Mouse (Mus musculus) liver, embryonic 14.5 days (tissue): Measurements from ENCODE around the gene Fkbpl. TPM values are rescaled to one million over a fixed set of nuclear protein-coding genes. Genes with fewer than 3 reads are reported as not detected.

Experiments used
- ATAC-seq: fragments of 200-750 bp; cut with Nextera tagmentation; 2 replicates; pipeline ENCODE4 v1.8.0; 2017; ENCODE audit warnings: moderate number of reproducible peaks, mild to moderate bottlenecking, moderate library complexity; ENCODE audit not compliant: insufficient read depth
- DNase-seq, 3 experiments: peaks; one replicate each; pipeline ENCODE4 v3.0.0-alpha.2; 2012 to 2013; ENCODE audit warnings: low read depth in 3 of 3, low spot score in 3 of 3
- H3K27ac ChIP-seq: fragments of 300-500 bp; sonication (generic); 2 replicates; pipeline ENCODE4 v1.5.1; 2014; ENCODE audit warnings: moderate library complexity, mild to moderate bottlenecking, control low read depth, inconsistent platforms
- H3K27me3 ChIP-seq: fragments of 300-500 bp; sonication (generic); 2 replicates; pipeline ENCODE4 v1.6.1; 2014; ENCODE audit warnings: mild to moderate bottlenecking, low read length, moderate library complexity; ENCODE audit not compliant: control insufficient read depth, insufficient read depth
- H3K36me3 ChIP-seq: fragments of 300-500 bp; sonication (generic); replicated peaks from 2 replicates; pipeline ENCODE4 v1.6.1; 2014; ENCODE audit warnings: low read depth; ENCODE audit not compliant: control insufficient read depth, insufficient read depth
- H3K4me1 ChIP-seq, 2 experiments: fragments of 200-500 bp in 1 of 2; fragments of 300-500 bp in 1 of 2; sonication (generic) in 1 of 2; replicated peaks; 2 replicates each; pipeline ENCODE4 v1.6.1; 2012 to 2014; ENCODE audit warnings: antibody characterized with exemption in 1 of 2, inconsistent platforms in 1 of 2, low read length in 1 of 2; ENCODE audit not compliant: control insufficient read depth in 2 of 2, insufficient read depth in 2 of 2
- H3K4me2 ChIP-seq: fragments of 300-500 bp; sonication (generic); 2 replicates; pipeline ENCODE4 v1.6.1; 2014; ENCODE audit warnings: low read depth, mild to moderate bottlenecking, control low read depth, moderate library complexity
- H3K4me3 ChIP-seq, 2 experiments: fragments of 200-500 bp in 1 of 2; fragments of 300-500 bp in 1 of 2; sonication (generic) in 1 of 2; 2 replicates each; pipeline ENCODE4 v1.5.1; 2012 to 2014; ENCODE audit warnings: low read depth in 2 of 2, low read length in 2 of 2, mild to moderate bottlenecking in 2 of 2, control low read depth in 1 of 2, inconsistent platforms in 1 of 2, moderate library complexity in 1 of 2; ENCODE audit not compliant: insufficient read depth in 1 of 2
- H3K9ac ChIP-seq: fragments of 300-500 bp; sonication (generic); replicated peaks from 2 replicates; pipeline ENCODE4 v1.6.1; 2014; ENCODE audit warnings: mild to moderate bottlenecking, control low read depth, moderate library complexity
- H3K9me3 ChIP-seq: fragments of 300-500 bp; sonication (generic); 2 replicates; pipeline ENCODE4 v1.6.1; 2016; ENCODE audit warnings: low read length, mixed read lengths; ENCODE audit not compliant: control insufficient read depth
- CTCF ChIP-seq: IDR thresholded peaks from 2 replicates; pipeline ENCODE4 v1.5.1; 2016; ENCODE audit warnings: antibody characterized with exemption, low read depth, control low read depth
- EP300 ChIP-seq: IDR thresholded peaks from 2 replicates; pipeline ENCODE4 v1.6.1; 2016; ENCODE audit warnings: antibody characterized with exemption, low read depth
- WGBS: fragments of 180-500 bp; shearing (Covaris S2); extraction: QIAGEN DNeasy Blood & Tissue Kit; methylation state at CpG from one replicate; pipeline ENCODE4 v1.1.7; 2014; ENCODE audit not compliant: insufficient replicate concordance; 5-methylcytosine and 5-hydroxymethylcytosine counted together
- polyA plus RNA-seq, 2 experiments: library from polyadenylated mRNA; depleted of rRNA in 1 of 2; stranded (reverse) in 1 of 2; unstranded in 1 of 2; fragments of >200 nt; fragmentation: Nextera tagmentation in 1 of 2; extraction: Ambion mirVana in 1 of 2; gene quantifications; 2 replicates each; pipeline versions ENCODE4 v1.2.1 to v1.2.3; 2012 to 2014

The Fkbpl gene
- polyA plus RNA-seq, 2 experiments: 1.6 to 2.9 TPM

DNA sequence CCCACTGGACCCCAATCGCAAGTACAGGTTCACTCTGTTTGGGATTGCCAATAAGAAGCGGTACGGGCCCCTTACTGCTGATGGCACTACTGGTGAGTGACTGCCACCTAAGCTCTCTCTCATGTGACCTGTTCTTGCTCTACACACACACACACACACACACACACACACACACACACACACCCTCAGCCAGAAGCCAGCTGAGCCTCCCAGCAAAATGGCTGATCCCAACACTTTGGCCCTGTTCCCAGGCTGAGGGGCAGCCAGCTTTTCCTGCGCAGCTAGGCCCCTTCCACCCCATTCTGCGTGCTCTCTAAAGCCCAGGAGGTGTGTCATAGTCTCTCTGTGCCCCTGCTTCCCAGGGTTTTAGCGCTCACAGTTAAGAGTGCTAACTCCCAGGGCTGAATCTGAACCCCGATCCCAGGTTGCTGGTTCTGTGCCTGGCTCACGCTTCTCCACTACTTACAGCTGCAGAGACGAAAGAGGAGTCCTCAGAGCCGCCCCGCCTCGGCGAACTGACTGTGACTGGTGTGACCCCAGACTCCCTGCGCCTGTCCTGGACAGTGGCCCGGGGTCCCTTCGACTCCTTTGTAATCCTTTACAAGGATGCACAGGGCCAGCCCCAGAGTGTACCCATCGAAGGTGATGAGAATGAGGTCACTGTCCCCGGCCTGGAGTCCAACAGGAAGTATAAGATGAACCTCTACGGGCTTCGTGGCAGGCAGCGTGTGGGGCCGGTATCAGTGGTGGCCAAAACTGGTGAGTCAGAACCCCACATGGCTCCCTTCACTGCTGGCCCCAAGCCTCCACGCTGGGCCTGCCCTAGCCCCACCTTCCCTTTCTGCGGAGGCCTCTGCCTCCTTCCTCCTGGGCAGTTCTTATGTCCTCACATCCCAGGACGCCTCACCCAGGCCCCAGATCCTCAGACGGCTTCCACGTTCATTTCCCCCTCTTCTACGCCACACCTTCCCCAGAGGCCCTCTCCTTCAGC, 40.9 kb downstream of the Fkbpl start:
- ATAC-seq (no peak), DNase-seq (no peak)
- H3K9me3 ChIP-seq: no peaks in the 10 kb centered on the region
- no peaks in the 10 kb centered on the region; the same call in 1 of the 2 replicates for H3K27me3 ChIP-seq
- H3K36me3 ChIP-seq: no peaks in the 10 kb centered on the region
- H3K27ac ChIP-seq: no peak overlapping the region
- no peak overlapping the region for H3K9ac ChIP-seq
- 50% methylated on average over 28 of the region's 28 CpGs for WGBS
- no peak for TF ChIP-seq CTCF
- TF ChIP-seq EP300: no peak
- H3K4me1 ChIP-seq: no peaks in the 10 kb centered on the region
- H3K4me2 ChIP-seq: no peak overlapping the region
- no peak overlapping the region for H3K4me3 ChIP-seq

- Histone ChIP-seq H3K4me1 (no peaks in the 10 kb centered on the region), H3K36me3 (no peaks in the 10 kb centered on the region), H3K4me3 (no peak overlapping the region), H3K27ac (no peak overlapping the region), H3K9ac (no peak overlapping the region), H3K27me3 (no peaks in the 10 kb centered on the region), H3K4me2 (no peak overlapping the region), H3K9me3 (no peaks in the 10 kb centered on the region)
- no peak for ATAC-seq
- 77% methylated on average over 7 of the region's 7 CpGs for WGBS
- no peak for DNase-seq
- TF ChIP-seq EP300: no peak
- TF ChIP-seq CTCF: no peak
Measured at GRCm38 (mm10) chr17:34688889-34689288, 44.3 kb downstream of the Fkbpl start.

GRCm38 (mm10) chr17:34690458-34690857, 45.9 kb downstream of the Fkbpl start:
- Histone ChIP-seq H3K4me1 (no peaks in the 10 kb centered on the region), H3K27me3 (no peaks in the 10 kb centered on the region), H3K4me3 (no peak overlapping the region), H3K36me3 (no peaks in the 10 kb centered on the region), H3K4me2 (no peak overlapping the region), H3K27ac (no peak overlapping the region), H3K9me3 (no peaks in the 10 kb centered on the region), H3K9ac (no peak overlapping the region)
- ATAC-seq (no peak), DNase-seq (no peak)
- TF ChIP-seq CTCF (no peak), EP300 (no peak)
- 42% methylated on average over 4 of the region's 4 CpGs for WGBS

- WGBS: 65% methylated on average over 7 of the region's 7 CpGs
- no peak for ATAC-seq
- Histone ChIP-seq H3K36me3 (no peaks in the 10 kb centered on the region), H3K9me3 (no peaks in the 10 kb centered on the region), H3K27me3 (no peaks in the 10 kb centered on the region), H3K4me1 (no peaks in the 10 kb centered on the region), H3K4me3 (no peak overlapping the region), H3K27ac (no peak overlapping the region), H3K9ac (no peak overlapping the region), H3K4me2 (no peak overlapping the region)
- DNase-seq: no peak
- TF ChIP-seq EP300: no peak
- no peak for TF ChIP-seq CTCF
Measured at GRCm38 (mm10) chr17:34692906-34693305, 48.3 kb downstream of the Fkbpl start.

Other genes with a start within 250 kb of the Fkbpl start
- 0.03 and 0.17 TPM in 2 replicates for gene BC051142, start 245.9 kb upstream of the Fkbpl start, polyA plus RNA-seq (2012; rRNA removed)
- gene BC051142, start 245.9 kb upstream of the Fkbpl start, polyA plus RNA-seq (2014; fragmentation: Nextera tagmentation; extraction: Ambion mirVana): 0.08 and 0.66 TPM in 2 replicates
- gene Btnl4, start 167.4 kb upstream of the Fkbpl start, polyA plus RNA-seq (2012; rRNA removed): not detected in 2 replicates
- not detected in 2 replicates for gene Btnl4, start 167.4 kb upstream of the Fkbpl start, polyA plus RNA-seq (2014; fragmentation: Nextera tagmentation; extraction: Ambion mirVana)
- not detected in 2 replicates for gene Btnl6, start 127.4 kb upstream of the Fkbpl start, polyA plus RNA-seq (2012; rRNA removed)
- not detected in 2 replicates for gene Btnl6, start 127.4 kb upstream of the Fkbpl start, polyA plus RNA-seq (2014; fragmentation: Nextera tagmentation; extraction: Ambion mirVana)
- gene Notch4, start 80.5 kb upstream of the Fkbpl start, polyA plus RNA-seq (2012; rRNA removed): 0.99 and 1.6 TPM in 2 replicates
- gene Notch4, start 80.5 kb upstream of the Fkbpl start, polyA plus RNA-seq (2014; fragmentation: Nextera tagmentation; extraction: Ambion mirVana): 0.58 and 0.67 TPM in 2 replicates
- gene Gpsm3, start 55.0 kb upstream of the Fkbpl start, polyA plus RNA-seq (2012; rRNA removed): 2.9 and 4.2 TPM in 2 replicates
- gene Gpsm3, start 55.0 kb upstream of the Fkbpl start, polyA plus RNA-seq (2014; fragmentation: Nextera tagmentation; extraction: Ambion mirVana): 8.1 and 9.8 TPM in 2 replicates
- gene Pbx2, start 53.5 kb upstream of the Fkbpl start, polyA plus RNA-seq (2012; rRNA removed): 21.1 and 22.7 TPM in 2 replicates
- gene Pbx2, start 53.5 kb upstream of the Fkbpl start, polyA plus RNA-seq (2014; fragmentation: Nextera tagmentation; extraction: Ambion mirVana): 2.7 and 3.3 TPM in 2 replicates
- 1.3 TPM in 2 replicates for gene Ager, start 46.9 kb upstream of the Fkbpl start, polyA plus RNA-seq (2012; rRNA removed)
- 0.41 and 0.53 TPM in 2 replicates for gene Ager, start 46.9 kb upstream of the Fkbpl start, polyA plus RNA-seq (2014; fragmentation: Nextera tagmentation; extraction: Ambion mirVana)
- gene Rnf5, start 41.1 kb upstream of the Fkbpl start, polyA plus RNA-seq (2012; rRNA removed): 51.5 and 61.2 TPM in 2 replicates
- 59.6 and 66.4 TPM in 2 replicates for gene Rnf5, start 41.1 kb upstream of the Fkbpl start, polyA plus RNA-seq (2014; fragmentation: Nextera tagmentation; extraction: Ambion mirVana)
- gene Agpat1, start 40.5 kb upstream of the Fkbpl start, polyA plus RNA-seq (2012; rRNA removed): 35.9 and 45.5 TPM in 2 replicates
- gene Agpat1, start 40.5 kb upstream of the Fkbpl start, polyA plus RNA-seq (2014; fragmentation: Nextera tagmentation; extraction: Ambion mirVana): 19.0 and 21.4 TPM in 2 replicates
- gene Egfl8, start 28.8 kb upstream of the Fkbpl start, polyA plus RNA-seq (2012; rRNA removed): 0.39 and 0.40 TPM in 2 replicates
- 0.10 and 0.27 TPM in 2 replicates for gene Egfl8, start 28.8 kb upstream of the Fkbpl start, polyA plus RNA-seq (2014; fragmentation: Nextera tagmentation; extraction: Ambion mirVana)
- 10.4 and 11.6 TPM in 2 replicates for gene Ppt2, start 16.3 kb upstream of the Fkbpl start, polyA plus RNA-seq (2012; rRNA removed)
- gene Ppt2, start 16.3 kb upstream of the Fkbpl start, polyA plus RNA-seq (2014; fragmentation: Nextera tagmentation; extraction: Ambion mirVana): 10.5 and 12.9 TPM in 2 replicates
- 0.04 and 0.11 TPM in 2 replicates for gene Prrt1, start 15.2 kb upstream of the Fkbpl start, polyA plus RNA-seq (2012; rRNA removed)
- gene Prrt1, start 15.2 kb upstream of the Fkbpl start, polyA plus RNA-seq (2014; fragmentation: Nextera tagmentation; extraction: Ambion mirVana): not detected in 2 replicates
- 15.5 and 16.6 TPM in 2 replicates for gene Atf6b, start 2.4 kb downstream of the Fkbpl start, polyA plus RNA-seq (2012; rRNA removed)
- gene Atf6b, start 2.4 kb downstream of the Fkbpl start, polyA plus RNA-seq (2014; fragmentation: Nextera tagmentation; extraction: Ambion mirVana): 11.3 and 12.6 TPM in 2 replicates
- gene Tnxb, start 25.8 kb downstream of the Fkbpl start, polyA plus RNA-seq (2012; rRNA removed): 0.17 and 0.21 TPM in 2 replicates
- 0.10 and 0.13 TPM in 2 replicates for gene Tnxb, start 25.8 kb downstream of the Fkbpl start, polyA plus RNA-seq (2014; fragmentation: Nextera tagmentation; extraction: Ambion mirVana)
- 2.6 and 2.9 TPM in 2 replicates for gene C4b, start 99.1 kb downstream of the Fkbpl start, polyA plus RNA-seq (2012; rRNA removed)
- 3.4 and 4.8 TPM in 2 replicates for gene C4b, start 99.1 kb downstream of the Fkbpl start, polyA plus RNA-seq (2014; fragmentation: Nextera tagmentation; extraction: Ambion mirVana)
- 0.02 TPM in 1 of 2 replicates, not detected in the other for gene Cyp21a1, start 159.8 kb downstream of the Fkbpl start, polyA plus RNA-seq (2012; rRNA removed)
- not detected in 2 replicates for gene Cyp21a1, start 159.8 kb downstream of the Fkbpl start, polyA plus RNA-seq (2014; fragmentation: Nextera tagmentation; extraction: Ambion mirVana)
- gene Stk19, start 192.2 kb downstream of the Fkbpl start, polyA plus RNA-seq (2012; rRNA removed): 12.8 and 14.8 TPM in 2 replicates
- 10.6 and 13.3 TPM in 2 replicates for gene Stk19, start 192.2 kb downstream of the Fkbpl start, polyA plus RNA-seq (2014; fragmentation: Nextera tagmentation; extraction: Ambion mirVana)
- 27.7 and 30.6 TPM in 2 replicates for gene Dxo, start 192.3 kb downstream of the Fkbpl start, polyA plus RNA-seq (2012; rRNA removed)
- 24.0 and 28.1 TPM in 2 replicates for gene Dxo, start 192.3 kb downstream of the Fkbpl start, polyA plus RNA-seq (2014; fragmentation: Nextera tagmentation; extraction: Ambion mirVana)
- 21.4 and 22.3 TPM in 2 replicates for gene Skiv2l, start 205.4 kb downstream of the Fkbpl start, polyA plus RNA-seq (2012; rRNA removed)
- 15.0 and 20.2 TPM in 2 replicates for gene Skiv2l, start 205.4 kb downstream of the Fkbpl start, polyA plus RNA-seq (2014; fragmentation: Nextera tagmentation; extraction: Ambion mirVana)
- 26.9 and 37.5 TPM in 2 replicates for gene Nelfe, start 205.6 kb downstream of the Fkbpl start, polyA plus RNA-seq (2012; rRNA removed)
- gene Nelfe, start 205.6 kb downstream of the Fkbpl start, polyA plus RNA-seq (2014; fragmentation: Nextera tagmentation; extraction: Ambion mirVana): 42.7 and 49.2 TPM in 2 replicates
- gene Cfb, start 217.8 kb downstream of the Fkbpl start, polyA plus RNA-seq (2012; rRNA removed): 103 and 159 TPM in 2 replicates
- 138 and 146 TPM in 2 replicates for gene Cfb, start 217.8 kb downstream of the Fkbpl start, polyA plus RNA-seq (2014; fragmentation: Nextera tagmentation; extraction: Ambion mirVana)
- 5.1 and 6.2 TPM in 2 replicates for gene Zbtb12, start 234.7 kb downstream of the Fkbpl start, polyA plus RNA-seq (2012; rRNA removed)
- gene Zbtb12, start 234.7 kb downstream of the Fkbpl start, polyA plus RNA-seq (2014; fragmentation: Nextera tagmentation; extraction: Ambion mirVana): 0.10 and 0.14 TPM in 2 replicates
- 0.02 TPM in 2 replicates for gene Gm20547, start 237.3 kb downstream of the Fkbpl start, polyA plus RNA-seq (2012; rRNA removed)
- not detected in 2 replicates for gene Gm20547, start 237.3 kb downstream of the Fkbpl start, polyA plus RNA-seq (2014; fragmentation: Nextera tagmentation; extraction: Ambion mirVana)